Mouse (Mus musculus): ENCODE data around the gene Troap. TPM values are rescaled to one million over a fixed set of nuclear protein-coding genes. Genes with fewer than 3 reads are reported as not detected.
A peak's percentile ranks its signal among the peaks of the same experiment; 100 is the strongest.
"Not testable (repeated sequence)": the region's sequence is repeated elsewhere in the genome, so short reads cannot be mapped to it uniquely, and the experiment has no call there.

The Troap gene
- polyA plus RNA-seq, 1 experiment, result 49.0 TPM

DNA sequence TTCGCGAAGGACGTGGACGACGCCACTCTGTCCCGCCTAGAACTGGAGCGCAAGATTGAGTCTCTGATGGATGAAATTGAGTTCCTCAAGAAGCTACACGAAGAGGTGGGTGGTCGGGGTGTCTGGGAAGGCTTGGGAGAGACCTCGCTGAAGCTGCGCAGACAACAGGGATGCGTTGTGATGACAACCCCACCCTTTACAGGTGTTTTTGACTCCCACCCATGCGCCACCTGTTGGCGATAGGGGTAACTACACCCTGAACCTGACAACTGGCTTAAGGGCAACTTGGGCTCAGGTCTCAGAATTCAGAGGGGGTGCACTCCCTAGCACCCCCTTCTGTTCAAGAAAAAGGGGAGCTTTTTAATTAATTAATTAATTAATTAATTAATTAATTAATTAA, 18.0 kb upstream of the Troap start:
- H3K27me3 ChIP-seq (ENCODE audit: control insufficient read depth, insufficient read depth, insufficient read length), result peaks cover 34% of the 10 kb centered on the region
- no peak overlapping the region for H3K4me3 ChIP-seq (ENCODE audit: insufficient read depth, poor library complexity, severe bottlenecking)
- H3ac ChIP-seq (ENCODE audit: control insufficient read depth, insufficient read length, low read depth), result no peak overlapping the region
- no peak for TF ChIP-seq CEBPB (IDR thresholded peaks at IDR 0.05; ENCODE audit: low read depth)
- peak; percentile 56 for TF ChIP-seq CTCF (IDR thresholded peaks at IDR 0.05; ENCODE audit: control insufficient read depth, insufficient read depth, insufficient read length)
- no peaks in the 10 kb centered on the region for H3K79me3 ChIP-seq (ENCODE audit: low read depth)
- H3K79me2 ChIP-seq (ENCODE audit: control insufficient read depth, insufficient read depth), result no peaks in the 10 kb centered on the region
- H3K36me3 ChIP-seq (ENCODE audit: control insufficient read depth, insufficient read depth), result no peaks in the 10 kb centered on the region

GRCm38 (mm10) chr15:99065557-99066165, 8.7 kb upstream of the Troap start:
- TF ChIP-seq USF1 (IDR thresholded peaks at IDR 0.05; ENCODE audit: low read depth), result no peak
- TF ChIP-seq CTCF (IDR thresholded peaks at IDR 0.05; ENCODE audit: control insufficient read depth, insufficient read depth, insufficient read length), result no peak
- no peak for TF ChIP-seq MYOD1 (IDR thresholded peaks at IDR 0.05; ENCODE audit: control insufficient read depth, insufficient read length, low read depth)
- H3K27me3 ChIP-seq (ENCODE audit: control insufficient read depth, insufficient read depth, insufficient read length), result peaks cover 14% of the 10 kb centered on the region
- no peak overlapping the region for H3ac ChIP-seq (ENCODE audit: control insufficient read depth, insufficient read length, low read depth)
- H3K36me3 ChIP-seq (ENCODE audit: control insufficient read depth, insufficient read depth), result no peaks in the 10 kb centered on the region
- H3K79me2 ChIP-seq (ENCODE audit: control insufficient read depth, insufficient read depth), result no peaks in the 10 kb centered on the region
- no peaks in the 10 kb centered on the region for H3K79me3 ChIP-seq (ENCODE audit: low read depth)
- no peak overlapping the region for H3K4me3 ChIP-seq (ENCODE audit: insufficient read depth, poor library complexity, severe bottlenecking)

DNA sequence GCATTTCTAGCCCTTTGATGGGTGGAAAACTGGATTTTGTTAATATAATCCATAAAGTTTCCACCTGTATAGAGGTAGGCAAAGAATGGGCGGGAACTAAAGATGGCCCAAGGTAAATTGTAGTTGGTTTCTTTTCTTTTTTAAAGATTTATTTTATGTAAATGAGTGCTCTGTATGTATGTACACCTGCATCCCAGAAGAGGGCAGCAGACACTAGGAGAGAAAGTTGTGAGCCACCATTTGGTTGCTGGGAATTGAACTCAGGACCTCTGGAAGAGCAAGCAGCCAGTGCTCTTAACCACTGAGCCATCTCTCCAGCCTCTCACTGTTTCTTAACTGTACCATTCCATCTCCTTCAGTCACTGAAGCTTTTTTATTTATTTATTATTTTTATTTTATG, 2.4 kb upstream of the Troap start:
- H3K36me3 ChIP-seq (ENCODE audit: control insufficient read depth, insufficient read depth), result peaks cover 6% of the 10 kb centered on the region
- H3K79me3 ChIP-seq (ENCODE audit: low read depth), result peaks cover 17% of the 10 kb centered on the region
- TF ChIP-seq MYOG (IDR thresholded peaks at IDR 0.05; ENCODE audit: control insufficient read depth, extremely low read depth, insufficient read length) (no peak), USF1 (IDR thresholded peaks at IDR 0.05; ENCODE audit: low read depth) (no peak), MAX (IDR thresholded peaks at IDR 0.05) (no peak), CTCF (IDR thresholded peaks at IDR 0.05; ENCODE audit: control insufficient read depth, insufficient read depth, insufficient read length) (no peak), MYOD1 (IDR thresholded peaks at IDR 0.05; ENCODE audit: control insufficient read depth, insufficient read length, low read depth) (no peak), FOSL1 (IDR thresholded peaks at IDR 0.05; ENCODE audit: insufficient read depth, low read length, poor library complexity, severe bottlenecking) (no peak), CEBPB (IDR thresholded peaks at IDR 0.05; ENCODE audit: low read depth) (no peak)
- H3K79me2 ChIP-seq (ENCODE audit: control insufficient read depth, insufficient read depth), result peaks cover 23% of the 10 kb centered on the region
- no peaks in the 10 kb centered on the region for H3K27me3 ChIP-seq (ENCODE audit: control insufficient read depth, insufficient read depth, insufficient read length)
- H3ac ChIP-seq (ENCODE audit: control insufficient read depth, insufficient read length, low read depth), result no peak overlapping the region
- no peak overlapping the region for H3K4me3 ChIP-seq (ENCODE audit: insufficient read depth, poor library complexity, severe bottlenecking)

- H3K4me3 ChIP-seq (ENCODE audit: insufficient read depth, poor library complexity, severe bottlenecking), result peak overlapping the region; percentile 76
- H3K79me3 ChIP-seq (ENCODE audit: low read depth), result peaks cover 20% of the 10 kb centered on the region
- H3K27me3 ChIP-seq (ENCODE audit: control insufficient read depth, insufficient read depth, insufficient read length), result no peaks in the 10 kb centered on the region
- H3K36me3 ChIP-seq (ENCODE audit: control insufficient read depth, insufficient read depth), result peaks cover 34% of the 10 kb centered on the region
- H3K79me2 ChIP-seq (ENCODE audit: control insufficient read depth, insufficient read depth), result peaks cover 42% of the 10 kb centered on the region
- H3ac ChIP-seq (ENCODE audit: control insufficient read depth, insufficient read length, low read depth), result peak overlapping the region; percentile 92
- TF ChIP-seq MYOD1 (IDR thresholded peaks at IDR 0.05; ENCODE audit: control insufficient read depth, insufficient read length, low read depth), result no peak
- peak; percentile 85 for TF ChIP-seq MAX (IDR thresholded peaks at IDR 0.05)
- no peak for TF ChIP-seq FOSL1 (IDR thresholded peaks at IDR 0.05; ENCODE audit: insufficient read depth, low read length, poor library complexity, severe bottlenecking)
- no peak for TF ChIP-seq USF1 (IDR thresholded peaks at IDR 0.05; ENCODE audit: low read depth)
Observed at GRCm38 (mm10) chr15:99074600-99075333, 392 bp downstream of the Troap start.

DNA sequence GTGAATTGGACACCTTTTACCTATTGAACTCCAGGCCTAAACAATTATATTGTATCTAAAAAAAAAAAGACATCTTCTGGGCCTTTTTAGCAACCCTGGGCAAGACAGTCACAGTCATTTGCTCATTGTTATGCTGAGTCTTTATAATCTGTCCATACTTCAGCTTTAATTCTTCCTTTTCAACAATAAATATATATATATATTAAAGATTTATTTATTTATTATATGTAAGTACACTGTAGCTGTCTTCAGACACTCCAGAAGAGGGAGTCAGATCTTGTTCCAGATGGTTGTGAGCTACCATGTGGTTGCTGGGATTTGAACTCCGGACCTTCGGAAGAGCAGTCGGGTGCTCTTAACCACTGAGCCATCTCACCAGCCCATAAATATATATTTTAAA, 1.6 kb downstream of the Troap start:
- H3K79me3 ChIP-seq (ENCODE audit: low read depth), result peaks cover 20% of the 10 kb centered on the region
- H3K4me3 ChIP-seq (ENCODE audit: insufficient read depth, poor library complexity, severe bottlenecking), result peak overlapping the region; percentile 76
- peaks cover 42% of the 10 kb centered on the region for H3K79me2 ChIP-seq (ENCODE audit: control insufficient read depth, insufficient read depth)
- peaks cover 46% of the 10 kb centered on the region for H3K36me3 ChIP-seq (ENCODE audit: control insufficient read depth, insufficient read depth)
- not testable (repeated sequence) for H3K27me3 ChIP-seq (ENCODE audit: control insufficient read depth, insufficient read depth, insufficient read length)
- H3ac ChIP-seq (ENCODE audit: control insufficient read depth, insufficient read length, low read depth), result peak overlapping the region; percentile 82

DNA sequence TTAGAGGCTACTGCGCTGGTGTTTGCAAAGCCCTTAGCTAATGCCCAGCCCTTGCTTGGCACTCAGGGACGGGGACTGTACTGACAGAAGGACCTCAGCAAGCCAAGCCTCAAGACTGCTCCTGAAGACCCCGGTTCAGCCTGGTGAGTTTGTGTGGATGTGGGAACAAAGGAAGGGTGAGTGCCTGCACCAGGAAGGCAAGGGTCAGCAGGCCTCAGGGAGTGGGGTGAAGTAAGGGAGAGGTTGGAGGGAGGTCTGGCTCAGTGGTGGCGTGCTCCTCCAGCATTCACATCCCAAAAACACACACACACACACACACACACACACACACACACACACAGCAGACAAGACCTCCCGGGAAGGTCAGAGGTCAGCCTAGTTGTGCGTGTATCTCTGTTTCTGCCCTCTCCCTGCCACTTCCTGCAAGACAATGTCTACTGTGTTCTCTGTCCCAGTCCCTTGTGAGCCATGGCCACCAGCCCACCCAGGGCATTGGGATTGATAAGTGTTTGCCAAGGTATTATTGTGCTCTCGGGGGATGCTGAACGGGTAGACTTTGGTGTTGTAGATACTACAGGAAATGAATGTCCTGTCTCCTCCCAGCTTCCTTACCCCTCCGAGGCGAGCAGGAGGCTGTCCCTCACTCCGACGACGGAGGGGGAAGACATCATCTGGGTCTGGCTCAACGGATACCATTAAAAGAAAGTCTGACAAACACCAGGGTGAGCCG, 4.0 kb downstream of the Troap start:
- Histone ChIP-seq H3K36me3 (ENCODE audit: control insufficient read depth, insufficient read depth) (peaks cover 64% of the 10 kb centered on the region), H3K4me3 (ENCODE audit: insufficient read depth, poor library complexity, severe bottlenecking) (no peak overlapping the region), H3ac (ENCODE audit: control insufficient read depth, insufficient read length, low read depth) (no peak overlapping the region), H3K79me3 (ENCODE audit: low read depth) (peaks cover 20% of the 10 kb centered on the region), H3K79me2 (ENCODE audit: control insufficient read depth, insufficient read depth) (peaks cover 42% of the 10 kb centered on the region), H3K27me3 (ENCODE audit: control insufficient read depth, insufficient read depth, insufficient read length) (no peaks in the 10 kb centered on the region)
- no peak for TF ChIP-seq CEBPB (IDR thresholded peaks at IDR 0.05; ENCODE audit: low read depth)
- no peak for TF ChIP-seq MAX (IDR thresholded peaks at IDR 0.05)
- no peak for TF ChIP-seq FOSL1 (IDR thresholded peaks at IDR 0.05; ENCODE audit: insufficient read depth, low read length, poor library complexity, severe bottlenecking)
- no peak for TF ChIP-seq USF1 (IDR thresholded peaks at IDR 0.05; ENCODE audit: low read depth)
- no peak for TF ChIP-seq MYOG (IDR thresholded peaks at IDR 0.05; ENCODE audit: control insufficient read depth, extremely low read depth, insufficient read length)
- TF ChIP-seq MYOD1 (IDR thresholded peaks at IDR 0.05; ENCODE audit: control insufficient read depth, insufficient read length, low read depth), result no peak
- no peak for TF ChIP-seq CTCF (IDR thresholded peaks at IDR 0.05; ENCODE audit: control insufficient read depth, insufficient read depth, insufficient read length)

All from C2C12 (cell line).